Mouse (Mus musculus) C2C12 (cell line): ENCODE measurements around the gene Grhl3. TPM values are rescaled to one million over a fixed set of nuclear protein-coding genes. Genes with fewer than 3 reads are reported as not detected.

Experiments
- H3K27me3 ChIP-seq: one replicate; pipeline ENCODE4 v1.6.1; 2011; ENCODE audit not compliant: control insufficient read depth, insufficient read depth, insufficient read length
- H3K36me3 ChIP-seq: one replicate; pipeline ENCODE4 v1.6.1; 2011; ENCODE audit not compliant: control insufficient read depth, insufficient read depth
- H3K4me3 ChIP-seq: one replicate; pipeline ENCODE4 v1.5.1; 2011; ENCODE audit warnings: mild to moderate bottlenecking, control low read depth; ENCODE audit not compliant: poor library complexity, insufficient read depth, severe bottlenecking
- H3K79me2 ChIP-seq: one replicate; pipeline ENCODE4 v1.6.1; 2011; ENCODE audit not compliant: control insufficient read depth, insufficient read depth
- H3K79me3 ChIP-seq: one replicate; pipeline ENCODE4 v1.6.1; 2011; ENCODE audit warnings: low read depth, control low read depth
- H3ac ChIP-seq: one replicate; pipeline ENCODE3; 2011; ENCODE audit warnings: low read depth; ENCODE audit not compliant: control insufficient read depth, insufficient read length
- CEBPB ChIP-seq: IDR thresholded peaks from one replicate; pipeline ENCODE4 v1.6.1; 2011; ENCODE audit warnings: low read depth, mild to moderate bottlenecking, control low read depth, moderate library complexity
- CTCF ChIP-seq: IDR thresholded peaks from one replicate; pipeline ENCODE4 v1.5.1; 2011; ENCODE audit not compliant: control insufficient read depth, insufficient read depth, insufficient read length
- FOSL1 ChIP-seq: IDR thresholded peaks from one replicate; pipeline ENCODE4 v1.8.0; 2011; ENCODE audit warnings: mild to moderate bottlenecking, low read length; ENCODE audit not compliant: poor library complexity, insufficient read depth, severe bottlenecking
- MAX ChIP-seq: IDR thresholded peaks from one replicate; pipeline ENCODE4 v1.6.1; 2011; ENCODE audit warnings: mild to moderate bottlenecking, control low read depth
- MYOD1 ChIP-seq: IDR thresholded peaks from one replicate; pipeline ENCODE4 v1.6.1; 2011; ENCODE audit warnings: low read depth; ENCODE audit not compliant: control insufficient read depth, insufficient read length
- MYOG ChIP-seq: IDR thresholded peaks from one replicate; pipeline ENCODE4 v1.6.1; 2011; ENCODE audit not compliant: control insufficient read depth, insufficient read length; ENCODE audit errors: extremely low read depth
- USF1 ChIP-seq: IDR thresholded peaks from one replicate; pipeline ENCODE4 v1.6.1; 2011; ENCODE audit warnings: low read depth, mild to moderate bottlenecking, control low read depth, moderate library complexity
- polyA plus RNA-seq: library from polyadenylated mRNA; unstranded; fragments of >200 nt; fragmentation: generic; extraction: Trizol; gene quantifications from one replicate; pipeline ENCODE4 v1.2.1, GENCODE M21; 2012; ENCODE audit warnings: missing spikeins

Gene Grhl3
- polyA plus RNA-seq, 1 experiment, result 0.49 TPM

GRCm38 (mm10) chr4:135570152-135571036, 3.0 kb downstream of the Grhl3 start:
- no peak overlapping the region for H3ac ChIP-seq
- H3K36me3 ChIP-seq, result no peaks in the 10 kb centered on the region
- H3K4me3 ChIP-seq, result no peak overlapping the region
- H3K79me3 ChIP-seq, result no peaks in the 10 kb centered on the region
- no peaks in the 10 kb centered on the region for H3K79me2 ChIP-seq
- no peaks in the 10 kb centered on the region for H3K27me3 ChIP-seq
- TF ChIP-seq CEBPB (no peak), USF1 (no peak), MYOD1 (no peak), MAX (no peak), FOSL1 (no peak), MYOG (no peak), CTCF (no peak)

DNA sequence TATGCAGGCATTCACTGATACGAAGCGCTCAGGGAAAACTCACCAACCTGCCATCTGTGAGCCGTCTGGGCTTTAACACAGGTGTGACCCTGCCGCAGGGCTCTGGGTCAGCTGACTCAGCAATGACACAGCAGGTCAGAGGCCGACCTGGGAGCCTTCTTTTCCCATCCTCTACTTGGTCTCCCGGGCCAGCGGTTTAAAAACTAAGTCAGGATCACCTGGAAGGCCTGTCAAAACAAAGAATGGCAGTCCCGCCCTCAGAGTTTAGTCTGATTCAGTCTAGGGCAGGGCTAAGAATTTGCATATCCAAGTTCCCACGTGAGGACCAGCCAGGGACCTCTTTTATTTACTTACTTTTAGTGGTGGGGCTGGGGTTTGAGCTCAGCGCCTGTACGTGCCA, 4.2 kb downstream of the Grhl3 start:
- Histone ChIP-seq H3K27me3 (no peaks in the 10 kb centered on the region), H3ac (no peak overlapping the region), H3K79me2 (no peaks in the 10 kb centered on the region), H3K36me3 (no peaks in the 10 kb centered on the region), H3K4me3 (no peak overlapping the region), H3K79me3 (no peaks in the 10 kb centered on the region)
- no peak for TF ChIP-seq USF1
- TF ChIP-seq MYOG, result no peak
- no peak for TF ChIP-seq MYOD1

GRCm38 (mm10) chr4:135567484-135567883, 5.9 kb downstream of the Grhl3 start:
- Histone ChIP-seq H3K36me3 (no peaks in the 10 kb centered on the region), H3ac (no peak overlapping the region), H3K79me2 (no peaks in the 10 kb centered on the region), H3K4me3 (no peak overlapping the region), H3K79me3 (no peaks in the 10 kb centered on the region), H3K27me3 (no peaks in the 10 kb centered on the region)
- TF ChIP-seq CTCF (no peak), MYOD1 (no peak), FOSL1 (no peak), MYOG (no peak), USF1 (no peak), CEBPB (no peak), MAX (no peak)

- H3K36me3 ChIP-seq, result no peaks in the 10 kb centered on the region
- no peak overlapping the region for H3K4me3 ChIP-seq
- H3K79me3 ChIP-seq, result no peaks in the 10 kb centered on the region
- no peaks in the 10 kb centered on the region for H3K27me3 ChIP-seq
- no peaks in the 10 kb centered on the region for H3K79me2 ChIP-seq
- TF ChIP-seq CEBPB (no peak), MAX (peak; percentile 49), MYOD1 (peak; percentile 80)
- no peak overlapping the region for H3ac ChIP-seq
Measured at GRCm38 (mm10) chr4:135567042-135567441, 6.4 kb downstream of the Grhl3 start.

- Histone ChIP-seq H3K79me2 (no peaks in the 10 kb centered on the region), H3K27me3 (no peaks in the 10 kb centered on the region), H3K79me3 (no peaks in the 10 kb centered on the region), H3K36me3 (no peaks in the 10 kb centered on the region), H3K4me3 (no peak overlapping the region), H3ac (no peak overlapping the region)
- TF ChIP-seq CEBPB (no peak), MYOG (no peak), MYOD1 (no peak), FOSL1 (no peak), MAX (no peak), CTCF (no peak), USF1 (no peak)
Measured at GRCm38 (mm10) chr4:135565400-135565799, 8.0 kb downstream of the Grhl3 start.

GRCm38 (mm10) chr4:135563794-135564193, 9.6 kb downstream of the Grhl3 start:
- H3K36me3 ChIP-seq, result no peaks in the 10 kb centered on the region
- TF ChIP-seq MYOD1 (no peak), CTCF (no peak), FOSL1 (no peak), MYOG (no peak), USF1 (no peak), CEBPB (no peak), MAX (no peak)
- no peak overlapping the region for H3ac ChIP-seq
- H3K27me3 ChIP-seq, result no peaks in the 10 kb centered on the region
- no peaks in the 10 kb centered on the region for H3K79me3 ChIP-seq
- H3K4me3 ChIP-seq, result no peak overlapping the region
- no peaks in the 10 kb centered on the region for H3K79me2 ChIP-seq
